Mouse (Mus musculus) kidney, embryonic 15.5 days (tissue): ENCODE data around the gene Pipox. TPM values are rescaled to one million over a fixed set of nuclear protein-coding genes. Genes with fewer than 3 reads are reported as not detected.

ENCODE experiments used
- ATAC-seq: fragments of 200-750 bp; cut with Nextera tagmentation; replicated peaks from 2 replicates; pipeline ENCODE4 v1.8.0; 2017; ENCODE audit warnings: moderate TSS enrichment; ENCODE audit not compliant: low FRiP score
- H3K27ac ChIP-seq: fragments of 300-500 bp; sonication (generic); 2 replicates; pipeline ENCODE4 v1.5.1; 2015; ENCODE audit warnings: mild to moderate bottlenecking, inconsistent platforms
- H3K27me3 ChIP-seq: fragments of 300-500 bp; sonication (generic); 2 replicates; pipeline ENCODE4 v1.6.1; 2015; ENCODE audit warnings: inconsistent platforms
- H3K36me3 ChIP-seq: fragments of 300-500 bp; sonication (generic); 2 replicates; pipeline ENCODE4 v1.6.1; 2015; ENCODE audit warnings: inconsistent platforms
- H3K4me1 ChIP-seq: fragments of 300-500 bp; sonication (generic); 2 replicates; pipeline ENCODE4 v1.6.1; 2015; ENCODE audit warnings: inconsistent platforms
- H3K4me2 ChIP-seq: fragments of 300-500 bp; sonication (generic); 2 replicates; pipeline ENCODE4 v1.6.1; 2015; ENCODE audit warnings: moderate library complexity, mild to moderate bottlenecking, inconsistent platforms
- H3K4me3 ChIP-seq: fragments of 300-500 bp; sonication (generic); replicated peaks from 2 replicates; pipeline ENCODE4 v1.5.1; 2015; ENCODE audit warnings: mild to moderate bottlenecking, inconsistent platforms
- H3K9ac ChIP-seq: fragments of 300-500 bp; sonication (generic); 2 replicates; pipeline ENCODE4 v1.6.1; 2015; ENCODE audit warnings: mild to moderate bottlenecking, inconsistent platforms
- H3K9me3 ChIP-seq: fragments of 300-500 bp; sonication (generic); replicated peaks from 2 replicates; pipeline ENCODE4 v1.6.1; 2016; ENCODE audit warnings: inconsistent platforms
- WGBS: fragments of 180-500 bp; shearing (Covaris S2); methylation state at CpG from one replicate; pipeline ENCODE4 v1.1.7; 2015; ENCODE audit warnings: mixed read lengths; 5-methylcytosine and 5-hydroxymethylcytosine counted together
- polyA plus RNA-seq: library from polyadenylated mRNA; unstranded; fragments of >200 nt; fragmentation: Nextera tagmentation; extraction: Ambion mirVana; gene quantifications from 2 replicates; pipeline ENCODE4 v1.2.1, GENCODE M21; 2015

Gene Pipox
- polyA plus RNA-seq, 1 experiment from 2014 or later = 10.8 TPM

- Histone ChIP-seq H3K27ac (0 out of 2 replicates have a peak overlapping the region, but pooled peaks have one; percentile 45), H3K4me3 (no peak overlapping the region), H3K4me1 (peaks cover 19% of the 10 kb centered on the region), H3K27me3 (peaks cover 8% of the 10 kb centered on the region; the same call in 1 of the 2 replicates), H3K9ac (no peak overlapping the region), H3K36me3 (peaks cover 70% of the 10 kb centered on the region), H3K4me2 (no peak overlapping the region), H3K9me3 (no peaks in the 10 kb centered on the region)
- WGBS = 76% methylated on average over 5 of the region's 5 CpGs
- ATAC-seq = no peak
Measured at GRCm38 (mm10) chr11:77836290-77836689, 57.6 kb downstream of the Pipox start.

- ATAC-seq = no peak
- H3K36me3 ChIP-seq = peaks cover 73% of the 10 kb centered on the region
- H3K9ac ChIP-seq = no peak overlapping the region
- H3K4me3 ChIP-seq = no peak overlapping the region
- no peak overlapping the region for H3K4me2 ChIP-seq
- H3K4me1 ChIP-seq = peaks cover 8% of the 10 kb centered on the region
- no peak overlapping the region for H3K27ac ChIP-seq
- 77% methylated on average over 3 of the region's 3 CpGs for WGBS
- peaks cover 8% of the 10 kb centered on the region; the same call in 1 of the 2 replicates for H3K27me3 ChIP-seq
- no peaks in the 10 kb centered on the region for H3K9me3 ChIP-seq
Measured at GRCm38 (mm10) chr11:77835109-77835508, 58.8 kb downstream of the Pipox start.

DNA sequence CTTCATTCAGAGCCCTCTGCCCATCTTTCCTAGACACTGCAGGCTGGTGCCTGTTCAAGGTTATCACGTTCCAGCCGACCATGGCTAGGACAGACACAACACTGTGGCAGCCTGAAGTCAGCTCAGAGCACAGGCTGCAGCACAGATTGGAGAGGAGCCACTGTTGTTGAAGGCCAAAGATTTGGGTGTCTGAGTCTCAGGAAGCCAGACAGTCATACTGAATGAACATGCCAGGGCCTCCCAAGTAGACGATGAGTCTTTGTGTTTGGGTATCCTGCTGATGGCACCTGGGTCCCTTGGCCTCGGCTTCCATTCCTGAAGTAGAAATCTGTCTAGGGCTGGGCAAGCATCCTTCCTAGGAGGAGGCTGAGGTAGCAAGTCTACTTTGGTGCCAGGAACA is 61.4 kb downstream of the Pipox start:
- Histone ChIP-seq H3K27ac (no peak overlapping the region), H3K4me3 (no peak overlapping the region), H3K36me3 (peaks cover 70% of the 10 kb centered on the region), H3K4me2 (no peak overlapping the region), H3K4me1 (peaks cover 2% of the 10 kb centered on the region; the same call in 1 of the 2 replicates), H3K9ac (no peak overlapping the region), H3K27me3 (0 out of 2 replicates have a peak, but pooled peaks cover 4% of the 10 kb centered on the region), H3K9me3 (no peaks in the 10 kb centered on the region)
- ATAC-seq = no peak
- WGBS = 88% methylated on average over 4 of the region's 4 CpGs

- Histone ChIP-seq H3K4me2 (no peak overlapping the region), H3K9me3 (no peaks in the 10 kb centered on the region), H3K36me3 (peaks cover 57% of the 10 kb centered on the region), H3K27me3 (0 out of 2 replicates have a peak, but pooled peaks cover 4% of the 10 kb centered on the region), H3K4me3 (no peak overlapping the region), H3K9ac (no peak overlapping the region), H3K4me1 (peaks cover 2% of the 10 kb centered on the region; the same call in 1 of the 2 replicates), H3K27ac (no peak overlapping the region)
- WGBS = 67% methylated on average over 7 of the region's 7 CpGs
- no peak for ATAC-seq
Measured at GRCm38 (mm10) chr11:77830875-77831274, 63.0 kb downstream of the Pipox start.

Other genes starting within 250 kb of the Pipox start
- gene Nufip2, start 207.9 kb downstream of the Pipox start, polyA plus RNA-seq = 4.0 and 5.2 TPM in 2 replicates
- gene Cryba1, start 168.8 kb downstream of the Pipox start, polyA plus RNA-seq = not detected in 2 replicates
- gene Myo18a, start 130.8 kb downstream of the Pipox start, polyA plus RNA-seq = 30.4 and 31.8 TPM in 2 replicates
- gene Gm10277, start 106.3 kb downstream of the Pipox start, polyA plus RNA-seq = 1.5 and 2.3 TPM in 2 replicates
- gene Sez6, start 36.7 kb upstream of the Pipox start, polyA plus RNA-seq = 0.44 TPM in 1 of 2 replicates, not detected in the other
- 15.0 and 20.5 TPM in 2 replicates for gene Phf12, start 88.7 kb upstream of the Pipox start, polyA plus RNA-seq
- gene Dhrs13, start 138.2 kb upstream of the Pipox start, polyA plus RNA-seq = 16.6 and 18.3 TPM in 2 replicates
- 46.1 and 53.2 TPM in 2 replicates for gene Flot2, start 143.8 kb upstream of the Pipox start, polyA plus RNA-seq
- 34.2 and 38.4 TPM in 2 replicates for gene Eral1, start 186.3 kb upstream of the Pipox start, polyA plus RNA-seq
- gene Fam222b, start 200.6 kb upstream of the Pipox start, polyA plus RNA-seq = 14.5 and 18.2 TPM in 2 replicates